Mouse (Mus musculus) E14TG2a.4 (cell line): ENCODE data around the gene Sipa1l1.

Experiments used
- CTCF ChIP-seq: conservative IDR thresholded peaks from 2 replicates; pipeline ENCODE4 v1.5.1; 2014; ENCODE audit warnings: low read length
- NANOG ChIP-seq: IDR thresholded peaks from 2 replicates; pipeline ENCODE4 v1.6.1; 2014; ENCODE audit warnings: borderline replicate concordance, low read length, mixed read lengths
- POU5F1 ChIP-seq: IDR thresholded peaks from 2 replicates; pipeline ENCODE4 v1.6.1; 2014; ENCODE audit warnings: low read length, borderline replicate concordance

DNA sequence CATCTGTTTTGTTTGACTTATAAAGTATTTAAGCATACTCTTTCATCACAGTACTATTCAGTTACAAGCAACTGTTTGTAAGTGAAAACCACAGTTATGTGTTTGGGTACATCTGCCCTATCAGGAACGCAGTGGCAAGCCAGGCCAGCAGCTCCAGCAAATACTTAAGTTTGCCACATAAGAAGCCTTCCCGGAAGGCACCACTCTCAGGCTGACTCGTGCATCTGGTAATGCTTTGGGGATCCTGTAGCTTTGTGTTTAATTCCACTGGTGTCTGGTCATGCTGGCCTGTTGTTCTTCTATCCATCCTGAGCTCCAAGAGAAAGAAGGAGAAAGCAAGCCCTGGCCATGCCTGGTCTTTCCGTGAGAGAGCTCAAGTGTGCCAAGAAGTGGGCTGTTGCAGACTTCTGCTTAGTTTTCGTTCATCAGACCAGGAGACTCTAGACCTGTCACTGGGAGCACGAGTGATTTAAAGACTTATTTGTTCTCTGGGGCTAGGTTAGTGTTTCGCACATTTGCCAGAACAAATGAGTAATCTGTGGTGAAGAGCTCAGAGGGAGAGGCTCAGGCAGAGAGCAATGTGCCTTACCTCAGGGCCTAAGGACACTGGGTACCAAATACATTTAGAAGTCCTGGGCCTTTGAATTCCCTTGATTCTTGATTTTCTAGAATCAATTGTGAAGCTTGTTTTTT lies 153.8 kb downstream of the Sipa1l1 start:
- no peak for TF ChIP-seq CTCF
- TF ChIP-seq POU5F1 = no peak
- no peak for TF ChIP-seq NANOG
